Mouse (Mus musculus): Measurements from ENCODE around the gene Poll.

GRCm38 (mm10) chr19:45582161-45582560 is 21.8 kb upstream of the Poll start:
- TF ChIP-seq POLR2A (IDR thresholded peaks at IDR 0.05; ENCODE audit: insufficient read length, low read depth) = no peak
- TF ChIP-seq TCF12 (IDR thresholded peaks at IDR 0.05; ENCODE audit: insufficient read depth, poor library complexity, severe bottlenecking) = no peak
- no peak for TF ChIP-seq USF1 (IDR thresholded peaks at IDR 0.05; ENCODE audit: low read depth)
- TF ChIP-seq MYOD1 (IDR thresholded peaks at IDR 0.05; ENCODE audit: control insufficient read depth in 1 of 3, insufficient read length in 2 of 3, low read depth in 2 of 3) = no peak
- TF ChIP-seq SRF (IDR thresholded peaks at IDR 0.05; ENCODE audit: control insufficient read depth, insufficient read length, low read depth) = no peak
- TF ChIP-seq POLR2AphosphoS2 (IDR thresholded peaks at IDR 0.05; ENCODE audit: insufficient read length, low read depth) = no peak
- TF ChIP-seq MAX (IDR thresholded peaks at IDR 0.05; ENCODE audit: low read depth) = no peak
- TF ChIP-seq CEBPB (IDR thresholded peaks at IDR 0.05; ENCODE audit: insufficient read depth, poor library complexity, severe bottlenecking) = no peak
